Mouse (Mus musculus) kidney, embryonic 14.5 days (tissue): ENCODE measurements around the gene Rnf214. TPM values are rescaled to one million over a fixed set of nuclear protein-coding genes. Genes with fewer than 3 reads are reported as not detected.

Experiments
- ATAC-seq: fragments of 200-750 bp; cut with Nextera tagmentation; 2 replicates; pipeline ENCODE4 v1.8.0; 2017; ENCODE audit warnings: moderate number of reproducible peaks, mild to moderate bottlenecking, moderate TSS enrichment, moderate library complexity; ENCODE audit not compliant: low FRiP score, low TSS enrichment
- H3K27ac ChIP-seq: fragments of 300-500 bp; sonication (generic); 2 replicates; pipeline ENCODE4 v1.5.1; 2014; ENCODE audit warnings: low read depth, mild to moderate bottlenecking, low read length, moderate library complexity, mixed read lengths
- H3K27me3 ChIP-seq: fragments of 300-500 bp; sonication (generic); 2 replicates; pipeline ENCODE4 v1.6.1; 2014; ENCODE audit warnings: mild to moderate bottlenecking, low read length; ENCODE audit not compliant: control insufficient read depth, insufficient read depth
- H3K36me3 ChIP-seq: fragments of 300-500 bp; sonication (generic); 2 replicates; pipeline ENCODE4 v1.6.1; 2014; ENCODE audit warnings: low read length, mixed read lengths; ENCODE audit not compliant: control insufficient read depth, insufficient read depth
- H3K4me1 ChIP-seq: fragments of 300-500 bp; sonication (generic); 2 replicates; pipeline ENCODE4 v1.6.1; 2014; ENCODE audit warnings: low read length, mixed read lengths; ENCODE audit not compliant: control insufficient read depth, insufficient read depth
- H3K4me2 ChIP-seq: fragments of 300-500 bp; sonication (generic); replicated peaks from 2 replicates; pipeline ENCODE4 v1.6.1; 2014; ENCODE audit warnings: low read depth, mild to moderate bottlenecking, low read length
- H3K4me3 ChIP-seq: fragments of 300-500 bp; sonication (generic); 2 replicates; pipeline ENCODE4 v1.5.1; 2014; ENCODE audit warnings: mild to moderate bottlenecking, low read length
- H3K9ac ChIP-seq: fragments of 300-500 bp; sonication (generic); 2 replicates; pipeline ENCODE4 v1.6.1; 2014; ENCODE audit warnings: low read depth, mild to moderate bottlenecking, low read length, moderate library complexity
- H3K9me3 ChIP-seq: fragments of 300-500 bp; sonication (generic); 2 replicates; pipeline ENCODE4 v1.6.1; 2016; ENCODE audit warnings: low read length; ENCODE audit not compliant: control insufficient read depth
- WGBS: fragments of 180-500 bp; shearing (Covaris S2); extraction: QIAGEN DNeasy Blood & Tissue Kit; methylation state at CpG from one replicate; pipeline ENCODE4 v1.1.7; 2014; 5-methylcytosine and 5-hydroxymethylcytosine counted together
- microRNA-seq: library from miRNA; unstranded; fragments of <30 nt; microRNA quantifications from one replicate; pipeline ENCODE4, GENCODE M21; 2016
- polyA plus RNA-seq: library from polyadenylated mRNA; unstranded; fragments of >200 nt; fragmentation: Nextera tagmentation; extraction: Ambion mirVana; gene quantifications from 2 replicates; pipeline ENCODE4 v1.2.1, GENCODE M21; 2014

The Rnf214 gene
- polyA plus RNA-seq, 1 experiment from 2014 or later = 74.3 TPM

GRCm38 (mm10) chr9:45818406-45819011 lies 88.2 kb downstream of the Rnf214 start:
- Histone ChIP-seq H3K9ac (no peak overlapping the region), H3K36me3 (peaks cover 27% of the 10 kb centered on the region), H3K27ac (no peak overlapping the region), H3K4me3 (no peak overlapping the region), H3K4me2 (no peak overlapping the region), H3K4me1 (no peaks in the 10 kb centered on the region), H3K9me3 (no peaks in the 10 kb centered on the region), H3K27me3 (no peaks in the 10 kb centered on the region)
- ATAC-seq = no peak
- WGBS = 88% methylated on average over 9 of the region's 9 CpGs

GRCm38 (mm10) chr9:45815525-45815924 lies 91.2 kb downstream of the Rnf214 start:
- H3K36me3 ChIP-seq = peaks cover 17% of the 10 kb centered on the region
- H3K27ac ChIP-seq = no peak overlapping the region
- H3K4me2 ChIP-seq = no peak overlapping the region
- no peak overlapping the region for H3K4me3 ChIP-seq
- H3K4me1 ChIP-seq = no peaks in the 10 kb centered on the region
- H3K27me3 ChIP-seq = no peaks in the 10 kb centered on the region
- H3K9me3 ChIP-seq = no peaks in the 10 kb centered on the region
- WGBS = 54% methylated on average over 10 of the region's 10 CpGs
- peak; percentile 28; the same call in 1 of the 2 replicates for ATAC-seq
- H3K9ac ChIP-seq = no peak overlapping the region

- Histone ChIP-seq H3K4me3 (no peak overlapping the region), H3K36me3 (peaks cover 17% of the 10 kb centered on the region), H3K9me3 (no peaks in the 10 kb centered on the region), H3K4me2 (no peak overlapping the region), H3K9ac (no peak overlapping the region), H3K27me3 (no peaks in the 10 kb centered on the region), H3K4me1 (no peaks in the 10 kb centered on the region), H3K27ac (no peak overlapping the region)
- no peak for ATAC-seq
- 74% methylated on average over 9 of the region's 9 CpGs for WGBS
Measured at GRCm38 (mm10) chr9:45815113-45815512, 91.6 kb downstream of the Rnf214 start.

Small RNA genes within 50 kb of the gene (microRNA-seq; reads per million reads assigned to microRNA genes)
- not detected for gene Mir7087

Other genes with a start within 250 kb of the Rnf214 start
- gene Cep164, start 78.2 kb downstream of the Rnf214 start, polyA plus RNA-seq = 24.3 and 30.8 TPM in 2 replicates
- gene Bace1, start 68.3 kb downstream of the Rnf214 start, polyA plus RNA-seq = 23.4 and 36.2 TPM in 2 replicates
- gene Pcsk7, start 414 bp downstream of the Rnf214 start, polyA plus RNA-seq = 7.8 and 16.2 TPM in 2 replicates
- 31.5 and 35.9 TPM in 2 replicates for gene Tagln, start 29.1 kb upstream of the Rnf214 start, polyA plus RNA-seq
- gene Sidt2, start 48.3 kb upstream of the Rnf214 start, polyA plus RNA-seq = 26.8 and 42.3 TPM in 2 replicates
- gene Pafah1b2, start 105.8 kb upstream of the Rnf214 start, polyA plus RNA-seq = 125 and 177 TPM in 2 replicates
- 10.1 and 11.2 TPM in 2 replicates for gene Sik3, start 105.9 kb upstream of the Rnf214 start, polyA plus RNA-seq